Mouse (Mus musculus) fat pad, adult 2 months (tissue): Measurements from ENCODE around the gene Cpsf4l.

Source experiments
- DNase-seq: peaks from one replicate; pipeline ENCODE4 v3.0.0-alpha.2; 2011; ENCODE audit warnings: low read depth, low spot score; ENCODE audit errors: extremely low read depth

Cpsf4l gene

GRCm38 (mm10) chr11:113709731-113710256, at the start of gene Cpsf4l:
Gene Cpsf4l, minus strand, starts transcription at chr11:113710017.
- DNase-seq = peak; percentile 78

GRCm38 (mm10) chr11:113758851-113759250, 49.0 kb upstream of the Cpsf4l start:
- no peak for DNase-seq

DNA sequence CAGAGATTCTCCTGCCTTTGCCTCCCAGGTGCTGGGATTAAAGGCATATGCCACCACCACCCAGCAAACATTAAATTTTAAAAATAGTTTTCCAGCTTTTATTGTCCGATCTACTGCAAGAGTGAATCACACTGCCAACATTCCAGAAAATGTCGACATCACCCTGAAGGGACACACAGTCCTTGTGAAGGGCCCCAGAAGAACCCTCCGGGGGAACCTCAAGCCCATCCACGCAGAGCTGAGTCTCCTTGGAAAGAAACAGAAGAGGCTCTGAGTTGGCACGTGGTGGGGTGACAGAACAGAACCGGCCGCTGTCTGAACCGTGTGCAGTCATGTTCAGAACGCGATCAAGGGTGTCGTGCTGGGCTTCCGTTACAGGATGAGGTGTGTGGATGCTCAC, 46.8 kb upstream of the Cpsf4l start:
- DNase-seq = peak; percentile 89

DNA sequence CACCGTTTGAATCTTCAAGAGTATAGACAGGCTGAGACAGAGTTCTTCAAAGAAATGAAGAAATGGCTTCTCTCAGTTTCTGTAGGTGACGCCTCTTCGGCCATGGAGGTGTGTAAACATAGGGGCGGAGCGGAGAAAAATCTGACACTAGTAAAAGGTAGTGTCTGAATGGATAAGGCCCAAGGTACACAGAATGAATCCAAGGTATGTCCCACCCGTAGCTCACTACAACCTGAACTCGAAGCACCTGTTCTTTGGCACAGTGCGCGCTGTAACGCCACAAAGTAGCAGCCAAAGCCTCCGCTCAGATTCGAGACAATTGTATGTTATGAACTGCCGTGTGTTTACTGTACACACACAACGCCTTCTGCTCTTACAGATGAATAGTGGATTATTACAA, 46.1 kb upstream of the Cpsf4l start:
- no peak for DNase-seq

DNA sequence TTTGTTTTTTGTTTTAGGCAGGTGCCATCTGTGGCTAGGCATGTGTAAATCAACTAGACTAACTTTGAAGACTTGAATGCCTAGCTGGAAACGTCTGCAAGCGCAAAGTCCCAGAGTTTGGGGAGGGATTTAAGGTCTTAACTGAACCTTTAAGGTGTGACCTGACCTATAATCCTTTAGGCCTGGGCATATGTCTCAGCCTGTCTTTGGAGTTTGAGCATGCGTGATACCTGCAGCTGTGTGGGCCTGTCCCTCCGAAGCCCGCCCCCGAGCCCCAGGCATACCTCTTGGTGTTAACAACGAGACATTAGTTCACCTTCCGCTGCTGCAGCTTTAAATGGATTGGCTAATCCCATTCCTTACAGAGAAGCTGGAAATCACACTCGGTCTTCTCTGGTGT, 45.0 kb upstream of the Cpsf4l start:
- DNase-seq = peak; percentile 93

GRCm38 (mm10) chr11:113752685-113753430, 43.0 kb upstream of the Cpsf4l start:
- DNase-seq = no peak

DNA sequence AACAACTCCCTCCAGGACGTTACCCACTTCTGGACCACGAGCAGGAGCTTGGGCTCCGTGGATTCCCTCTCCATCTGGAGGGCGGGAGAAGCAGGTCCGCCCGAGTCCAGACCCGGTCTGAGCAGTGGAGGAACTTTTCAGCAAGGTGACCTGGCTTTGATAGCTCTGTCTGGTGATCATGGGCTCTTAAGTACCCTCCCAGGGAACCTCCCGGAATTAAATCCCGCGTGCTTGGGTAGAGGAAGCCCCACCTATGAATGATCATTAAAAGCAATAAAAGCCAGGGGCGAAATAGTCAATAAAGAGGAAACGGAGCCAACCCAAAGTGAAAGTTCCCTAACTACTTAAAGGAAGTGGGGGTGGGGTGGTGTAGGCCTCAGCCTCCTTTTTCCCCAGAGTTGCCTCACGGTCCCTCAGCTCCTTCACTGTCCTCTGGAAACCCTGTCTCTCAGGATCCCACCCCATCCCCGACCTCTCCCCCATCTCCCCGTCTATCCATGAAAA, 42.4 kb upstream of the Cpsf4l start:
- DNase-seq = no peak

- no peak for DNase-seq
Observed at GRCm38 (mm10) chr11:113751484-113752084, 41.8 kb upstream of the Cpsf4l start, which contains the start of gene Cdc42ep4. Gene Cdc42ep4, minus strand, starts transcription at chr11:113751881.

- DNase-seq = no peak
Observed at GRCm38 (mm10) chr11:113750571-113751483, 41.0 kb upstream of the Cpsf4l start.

- DNase-seq = no peak
Observed at GRCm38 (mm10) chr11:113749749-113750351, 40.0 kb upstream of the Cpsf4l start.

DNA sequence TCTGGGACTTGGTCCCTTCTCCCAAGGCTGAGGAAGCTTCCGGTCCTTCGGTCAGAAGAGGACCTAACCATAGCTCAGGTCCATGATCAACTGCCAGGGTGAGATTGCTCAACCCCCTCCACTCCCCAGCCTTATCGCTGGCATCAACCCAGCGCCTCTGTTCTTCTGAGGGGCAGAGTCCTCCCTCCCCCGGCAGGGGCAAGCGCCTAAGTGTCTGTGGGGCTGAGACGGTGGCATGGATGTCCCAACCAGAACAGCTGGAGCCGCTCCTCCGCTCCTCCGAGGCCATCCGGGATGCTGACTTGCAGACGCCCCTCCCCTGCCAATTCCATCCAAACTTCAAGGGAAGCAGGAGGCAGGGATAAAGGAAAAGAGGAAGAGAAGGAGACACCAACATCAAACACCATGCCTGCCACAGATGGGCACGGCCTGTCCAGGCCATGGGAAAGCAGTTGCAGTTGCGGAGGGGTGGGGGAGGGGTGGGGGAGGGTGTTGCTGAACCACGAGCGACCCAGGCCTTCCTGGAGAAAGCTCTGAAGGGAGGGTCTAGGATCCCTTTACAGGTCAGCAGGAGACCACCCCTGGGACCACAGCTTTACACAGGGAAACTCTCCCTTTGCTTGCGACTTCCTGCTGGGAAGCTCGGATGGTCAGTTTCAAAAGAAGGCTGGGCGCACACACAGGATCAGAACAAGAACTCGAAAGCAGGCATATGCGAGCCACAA, 39.1 kb upstream of the Cpsf4l start:
- no peak for DNase-seq

- DNase-seq = no peak
Observed at GRCm38 (mm10) chr11:113747725-113748380, 38.0 kb upstream of the Cpsf4l start.

DNA sequence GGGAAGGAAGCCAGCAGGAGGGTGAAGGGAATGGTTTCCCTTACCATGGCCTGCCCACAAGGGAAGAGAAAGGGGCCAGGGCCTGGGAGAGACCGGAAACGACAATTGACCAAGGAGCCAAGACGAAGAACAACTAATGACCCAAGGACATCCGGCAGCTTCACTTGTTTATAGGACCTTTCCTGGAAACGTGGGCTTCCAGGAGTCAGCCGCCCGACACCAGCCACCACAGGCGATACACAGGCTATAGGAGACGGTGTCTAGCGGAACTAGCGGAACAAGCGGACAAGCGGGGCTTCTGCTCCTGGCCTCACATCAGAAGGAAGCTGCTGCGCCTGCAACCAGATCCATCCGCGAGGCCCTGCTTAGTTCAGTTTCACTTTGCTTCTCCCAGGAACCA, 37.2 kb upstream of the Cpsf4l start:
- no peak for DNase-seq

DNA sequence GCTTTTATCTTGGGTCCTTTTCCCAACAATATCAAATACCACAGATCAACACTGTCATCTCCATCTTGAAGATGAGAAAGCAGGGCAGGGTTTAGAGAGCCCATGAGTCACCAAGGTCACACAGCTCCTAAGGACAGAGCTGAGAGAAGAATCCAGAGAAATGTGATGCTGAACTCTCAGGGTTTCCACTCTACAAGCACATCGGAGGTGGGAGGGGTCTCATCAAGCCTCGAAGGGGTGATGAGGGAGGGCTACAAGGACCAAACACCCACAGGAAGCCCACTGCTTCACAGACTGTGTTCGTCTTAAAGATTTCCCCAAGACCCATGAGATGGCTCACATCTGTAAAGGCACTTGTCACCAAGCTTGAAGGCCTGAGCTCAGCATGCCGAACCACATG, 36.1 kb upstream of the Cpsf4l start:
- DNase-seq = no peak

DNA sequence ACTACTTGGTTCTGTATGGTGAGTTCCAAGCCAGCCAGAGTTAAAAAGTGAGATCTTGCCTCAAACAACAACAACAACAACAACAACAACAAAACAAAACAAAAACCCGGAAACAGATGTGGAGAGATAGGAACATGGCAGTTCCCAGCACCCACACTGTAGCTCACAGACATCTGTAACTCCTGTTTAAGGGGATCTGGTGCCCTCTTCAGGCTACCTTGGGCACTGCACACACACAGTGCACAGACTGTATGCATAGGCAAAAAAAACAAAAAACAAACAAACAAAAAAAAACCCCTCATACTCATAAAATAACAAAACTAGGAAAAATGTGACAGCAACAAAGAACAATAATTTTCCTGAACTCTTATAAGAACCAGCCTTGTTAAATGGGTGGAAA, 33.2 kb upstream of the Cpsf4l start:
- DNase-seq = no peak

- DNase-seq = no peak
Observed at GRCm38 (mm10) chr11:113740100-113740499, 30.3 kb upstream of the Cpsf4l start.

DNA sequence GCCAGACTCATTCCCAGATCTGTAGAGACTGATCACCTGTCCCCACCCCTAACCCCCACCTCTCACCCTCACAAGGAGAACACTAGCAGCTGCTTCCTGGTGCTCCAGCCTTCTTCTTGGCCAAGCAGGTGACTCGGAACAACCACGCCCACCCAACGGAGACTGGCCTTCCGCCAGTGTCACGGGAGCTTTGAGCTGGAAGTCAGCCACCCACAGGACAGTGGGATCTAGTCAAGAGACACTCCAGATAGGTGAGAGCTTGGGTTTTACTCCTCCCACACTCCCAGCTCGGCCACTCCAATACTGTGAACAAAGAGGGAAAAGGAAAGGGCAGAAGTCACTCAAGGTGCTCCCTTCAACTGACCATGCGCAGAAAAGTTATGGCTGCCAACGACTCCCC, 29.4 kb upstream of the Cpsf4l start:
- DNase-seq = no peak

DNA sequence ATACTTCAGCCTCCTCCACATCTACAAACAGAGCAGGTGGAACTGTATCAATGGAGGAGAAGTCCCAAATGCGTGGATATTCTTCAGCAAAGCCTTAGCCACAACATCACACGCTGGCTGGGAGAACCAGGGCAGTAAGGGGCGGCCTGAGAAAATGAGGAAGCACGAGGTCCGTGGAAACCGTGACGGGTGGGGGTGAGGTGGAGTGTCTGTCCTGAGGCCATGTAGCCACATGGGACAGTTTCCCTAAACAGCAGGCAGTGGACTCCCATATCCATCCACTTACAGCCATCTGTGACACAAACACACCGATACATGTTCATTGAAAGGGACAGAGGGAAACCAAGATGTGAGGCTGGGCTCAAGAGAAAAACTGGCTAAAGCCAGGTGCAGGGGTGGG, 28.1 kb upstream of the Cpsf4l start:
- no peak for DNase-seq

DNA sequence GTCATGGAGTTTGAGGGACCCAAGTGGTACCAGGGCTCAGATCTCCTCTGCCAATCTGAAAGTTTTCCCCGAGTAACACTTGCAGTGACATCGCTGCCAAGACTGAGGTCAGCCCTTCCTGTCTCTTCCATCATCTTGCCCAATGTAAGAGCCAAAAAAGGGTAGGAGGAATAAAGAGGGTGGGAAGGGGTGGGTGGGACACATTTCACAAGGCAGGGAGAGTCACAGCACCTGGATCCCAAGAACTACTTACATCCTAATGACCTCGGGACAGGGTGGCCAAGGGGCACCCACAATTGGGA, 27.7 kb upstream of the Cpsf4l start:
- DNase-seq = no peak
